Mouse (Mus musculus): ENCODE results near the gene Olfr1272.
"Not testable (repeated sequence)": the region's sequence is repeated elsewhere in the genome, so short reads cannot be mapped to it uniquely, and the experiment has no call there.

Olfr1272 gene

GRCm38 (mm10) chr2:90292741-90293140 lies at the start of gene Olfr1272:
Gene Olfr1272, minus strand, starts transcription at chr2:90292841.
- no peak for DNase-seq

GRCm38 (mm10) chr2:90321900-90322299 lies 29.3 kb upstream of the Olfr1272 start, which contains the start of gene Gm13769:
Gene Gm13769, plus strand, starts transcription at chr2:90322200.
- DNase-seq: not testable (repeated sequence)

DNA sequence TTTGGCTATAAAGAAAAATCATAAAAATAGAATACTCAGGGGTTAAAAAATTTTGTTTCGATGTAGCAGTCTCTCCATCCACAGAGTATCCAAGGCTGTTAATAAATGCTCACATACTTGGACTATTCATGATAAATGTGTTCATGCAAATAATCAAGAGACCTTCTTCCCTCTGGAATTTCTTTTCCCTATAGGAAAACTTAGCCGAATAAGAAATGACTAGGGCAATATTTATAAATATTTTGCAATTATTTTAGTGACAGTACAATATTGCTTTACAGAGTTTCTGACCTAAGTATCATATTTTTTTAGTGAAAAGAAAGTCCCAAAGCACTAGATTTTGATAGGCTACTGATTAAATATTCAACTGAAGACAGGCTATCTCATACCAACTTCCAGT lies 21.7 kb downstream of the Olfr1272 start, which contains the start of gene Olfr1271:
Olfr1271 (minus strand) TSS at position 101 of the 400 bp plus-strand sequence.
- DNase-seq: no peak

DNA sequence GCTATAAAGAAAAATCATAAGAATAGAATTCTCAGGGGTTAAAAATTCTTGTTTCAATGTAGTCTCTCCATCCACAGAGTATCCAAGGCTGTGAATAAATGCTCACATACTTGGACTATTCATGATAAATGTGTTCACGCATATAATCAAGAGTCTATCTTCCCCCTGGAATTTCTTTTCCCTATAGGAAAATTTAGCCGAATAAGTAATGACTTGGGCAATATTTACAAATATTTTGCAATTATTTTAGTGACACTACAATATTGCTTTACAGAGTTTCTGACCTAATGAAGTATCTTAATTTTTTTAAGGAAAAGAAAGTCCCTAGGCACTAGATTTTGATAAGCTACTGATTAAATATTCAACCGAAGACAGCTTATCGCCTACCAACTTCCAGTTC lies 35.1 kb downstream of the Olfr1272 start, which contains the start of gene Olfr142:
Olfr142 (minus strand) TSS at position 101 of the 400 bp plus-strand sequence.
- no peak for DNase-seq
